Mouse (Mus musculus) kidney, embryonic 16.5 days (tissue): ENCODE results near the gene Igsf21. TPM values are rescaled to one million over a fixed set of nuclear protein-coding genes. Genes with fewer than 3 reads are reported as not detected.

Experiments used
- ATAC-seq: fragments of 200-750 bp; cut with Nextera tagmentation; 2 replicates; pipeline ENCODE4 v1.8.0; 2017; ENCODE audit warnings: moderate TSS enrichment; ENCODE audit not compliant: low FRiP score, low TSS enrichment
- H3K27ac ChIP-seq: fragments of 300-500 bp; sonication (generic); 2 replicates; pipeline ENCODE4 v1.5.1; 2014; ENCODE audit warnings: low read length
- H3K27me3 ChIP-seq: fragments of 300-500 bp; sonication (generic); 2 replicates; pipeline ENCODE4 v1.6.1; 2014; ENCODE audit warnings: low read length, control low read depth, mixed read lengths; ENCODE audit not compliant: insufficient read depth
- H3K36me3 ChIP-seq: fragments of 300-500 bp; sonication (generic); 2 replicates; pipeline ENCODE4 v1.6.1; 2014; ENCODE audit warnings: low read length, control low read depth, mixed read lengths; ENCODE audit not compliant: insufficient read depth
- H3K4me1 ChIP-seq: fragments of 300-500 bp; sonication (generic); 2 replicates; pipeline ENCODE4 v1.6.1; 2014; ENCODE audit warnings: low read length, control low read depth, mixed read lengths; ENCODE audit not compliant: insufficient read depth
- H3K4me2 ChIP-seq: fragments of 300-500 bp; sonication (generic); replicated peaks from 2 replicates; pipeline ENCODE4 v1.6.1; 2014; ENCODE audit warnings: low read depth, low read length
- H3K4me3 ChIP-seq: fragments of 300-500 bp; sonication (generic); 2 replicates; pipeline ENCODE4 v1.5.1; 2014; ENCODE audit warnings: mild to moderate bottlenecking, low read length
- H3K9ac ChIP-seq: fragments of 300-500 bp; sonication (generic); replicated peaks from 2 replicates; pipeline ENCODE4 v1.6.1; 2014; ENCODE audit warnings: low read length
- H3K9me3 ChIP-seq: fragments of 300-500 bp; sonication (generic); 2 replicates; pipeline ENCODE4 v1.6.1; 2016; ENCODE audit warnings: low read length, control low read depth
- WGBS: fragments of 180-500 bp; shearing (Covaris S2); extraction: QIAGEN DNeasy Blood & Tissue Kit; methylation state at CpG from one replicate; pipeline ENCODE4 v1.1.7; 2014; 5-methylcytosine and 5-hydroxymethylcytosine counted together
- polyA plus RNA-seq: library from polyadenylated mRNA; unstranded; fragments of >200 nt; fragmentation: Nextera tagmentation; extraction: Ambion mirVana; gene quantifications from 2 replicates; pipeline ENCODE4 v1.2.1, GENCODE M21; 2015

Gene Igsf21
- polyA plus RNA-seq, 1 experiment from 2014 or later = 1.5 TPM

- 85% methylated on average over 5 of the region's 5 CpGs for WGBS
- peaks cover 5% of the 10 kb centered on the region for H3K27me3 ChIP-seq
- no peak overlapping the region for H3K4me2 ChIP-seq
- H3K9ac ChIP-seq = no peak overlapping the region
- no peak for ATAC-seq
- 0 out of 2 replicates have a peak, but pooled peaks cover 4% of the 10 kb centered on the region for H3K9me3 ChIP-seq
- H3K36me3 ChIP-seq = no peaks in the 10 kb centered on the region
- no peak overlapping the region for H3K27ac ChIP-seq
- H3K4me1 ChIP-seq = peaks cover 7% of the 10 kb centered on the region; the same call in 1 of the 2 replicates
- H3K4me3 ChIP-seq = no peak overlapping the region
Observed at GRCm38 (mm10) chr4:140060251-140060650, 186.3 kb downstream of the Igsf21 start.

GRCm38 (mm10) chr4:140053042-140053441 is 193.5 kb downstream of the Igsf21 start:
- H3K4me1 ChIP-seq = no peaks in the 10 kb centered on the region
- no peak overlapping the region for H3K4me3 ChIP-seq
- no peak overlapping the region for H3K4me2 ChIP-seq
- no peaks in the 10 kb centered on the region for H3K36me3 ChIP-seq
- WGBS = 72% methylated on average over 7 of the region's 7 CpGs
- H3K9me3 ChIP-seq = peaks cover 8% of the 10 kb centered on the region; the same call in 1 of the 2 replicates
- H3K9ac ChIP-seq = no peak overlapping the region
- ATAC-seq = no peak
- no peak overlapping the region for H3K27ac ChIP-seq
- peaks cover 22% of the 10 kb centered on the region for H3K27me3 ChIP-seq

GRCm38 (mm10) chr4:140052575-140052974 is 194.0 kb downstream of the Igsf21 start:
- H3K9me3 ChIP-seq = peaks cover 8% of the 10 kb centered on the region; the same call in 1 of the 2 replicates
- 57% methylated on average over 11 of the region's 11 CpGs for WGBS
- ATAC-seq = no peak

GRCm38 (mm10) chr4:140047807-140048362 is 198.7 kb downstream of the Igsf21 start:
- Histone ChIP-seq H3K27ac (no peak overlapping the region), H3K4me1 (no peaks in the 10 kb centered on the region), H3K9me3 (peaks cover 4% of the 10 kb centered on the region; the same call in 1 of the 2 replicates), H3K4me2 (no peak overlapping the region), H3K9ac (no peak overlapping the region), H3K27me3 (peaks cover 16% of the 10 kb centered on the region; the same call in 1 of the 2 replicates), H3K36me3 (no peaks in the 10 kb centered on the region), H3K4me3 (no peak overlapping the region)
- no peak for ATAC-seq
- 71% methylated on average over 10 of the region's 10 CpGs for WGBS

More at GRCm38 (mm10) chr4:140052575-140052974, 194.0 kb downstream of the Igsf21 start:
- Histone ChIP-seq H3K36me3 (no peaks in the 10 kb centered on the region), H3K4me1 (no peaks in the 10 kb centered on the region), H3K9ac (no peak overlapping the region), H3K4me3 (no peak overlapping the region), H3K27ac (no peak overlapping the region), H3K4me2 (no peak overlapping the region), H3K27me3 (peaks cover 21% of the 10 kb centered on the region)

- peaks cover 14% of the 10 kb centered on the region for H3K27me3 ChIP-seq
- peaks cover 3% of the 10 kb centered on the region for H3K4me1 ChIP-seq
- H3K27ac ChIP-seq = no peak overlapping the region
- H3K36me3 ChIP-seq = no peaks in the 10 kb centered on the region
- no peak overlapping the region for H3K4me2 ChIP-seq
- H3K9ac ChIP-seq = no peak overlapping the region
- peaks cover 10% of the 10 kb centered on the region for H3K9me3 ChIP-seq
- ATAC-seq = 0 out of 2 replicates have a peak, but pooled peaks have one; percentile 23
- no peak overlapping the region for H3K4me3 ChIP-seq
- 56% methylated on average over 12 of the region's 12 CpGs for WGBS
Observed at GRCm38 (mm10) chr4:140043953-140044352, 202.6 kb downstream of the Igsf21 start.

GRCm38 (mm10) chr4:140038586-140039411 is 207.8 kb downstream of the Igsf21 start:
- no peak for ATAC-seq
- H3K4me1 ChIP-seq = peaks cover 18% of the 10 kb centered on the region
- peaks cover 52% of the 10 kb centered on the region for H3K27me3 ChIP-seq
- H3K4me2 ChIP-seq = no peak overlapping the region
- no peaks in the 10 kb centered on the region for H3K36me3 ChIP-seq
- H3K9me3 ChIP-seq = peaks cover 10% of the 10 kb centered on the region
- no peak overlapping the region for H3K27ac ChIP-seq
- no peak overlapping the region for H3K9ac ChIP-seq
- H3K4me3 ChIP-seq = no peak overlapping the region
- WGBS = 8% methylated on average over 26 of the region's 26 CpGs

GRCm38 (mm10) chr4:140037784-140038387 is 208.7 kb downstream of the Igsf21 start:
- peaks cover 18% of the 10 kb centered on the region for H3K4me1 ChIP-seq
- no peak overlapping the region for H3K9ac ChIP-seq
- peak overlapping the region; percentile 29 for H3K4me2 ChIP-seq
- H3K27ac ChIP-seq = no peak overlapping the region
- H3K27me3 ChIP-seq = peaks cover 52% of the 10 kb centered on the region
- H3K4me3 ChIP-seq = no peak overlapping the region; the same call in 1 of the 2 replicates
- peaks cover 10% of the 10 kb centered on the region for H3K9me3 ChIP-seq
- H3K36me3 ChIP-seq = no peaks in the 10 kb centered on the region
- peak; percentile 50 for ATAC-seq
- 5% methylated on average over 12 of the region's 13 CpGs for WGBS

- Histone ChIP-seq H3K27ac (no peak overlapping the region), H3K4me1 (peaks cover 18% of the 10 kb centered on the region), H3K27me3 (peaks cover 51% of the 10 kb centered on the region), H3K36me3 (no peaks in the 10 kb centered on the region), H3K9me3 (peaks cover 2% of the 10 kb centered on the region), H3K4me3 (no peak overlapping the region), H3K9ac (no peak overlapping the region), H3K4me2 (no peak overlapping the region)
- ATAC-seq = no peak
- 53% methylated on average over 15 of the region's 15 CpGs for WGBS
Observed at GRCm38 (mm10) chr4:140035232-140035631, 211.4 kb downstream of the Igsf21 start.

GRCm38 (mm10) chr4:140033394-140033793 is 213.2 kb downstream of the Igsf21 start:
- H3K27ac ChIP-seq = no peak overlapping the region
- H3K4me1 ChIP-seq = peaks cover 9% of the 10 kb centered on the region
- H3K4me2 ChIP-seq = no peak overlapping the region
- no peak overlapping the region for H3K4me3 ChIP-seq
- H3K9me3 ChIP-seq = no peaks in the 10 kb centered on the region
- H3K9ac ChIP-seq = no peak overlapping the region
- 47% methylated on average over 7 of the region's 7 CpGs for WGBS
- peaks cover 33% of the 10 kb centered on the region for H3K27me3 ChIP-seq
- H3K36me3 ChIP-seq = no peaks in the 10 kb centered on the region
- no peak for ATAC-seq
